Mouse (Mus musculus): ENCODE results near the gene S100a6. TPM values are rescaled to one million over a fixed set of nuclear protein-coding genes. Genes with fewer than 3 reads are reported as not detected.

S100a6 gene
- polyA plus RNA-seq, 1 experiment from 2014 or later = 28.5 TPM

GRCm38 (mm10) chr3:90587361-90588101, 25.2 kb upstream of the S100a6 start:
- no peaks in the 10 kb centered on the region for H3K4me1 ChIP-seq
- no peak overlapping the region for H3K27ac ChIP-seq (replicated peaks)
- WGBS = 89% methylated on average over 14 of the region's 14 CpGs
- H3K27me3 ChIP-seq = no peaks in the 10 kb centered on the region
- H3K4me2 ChIP-seq (replicated peaks) = no peak overlapping the region
- H3K9me3 ChIP-seq = no peaks in the 10 kb centered on the region
- ATAC-seq (ENCODE audit: low FRiP score, low read depth) = no peak
- H3K36me3 ChIP-seq = no peaks in the 10 kb centered on the region
- H3K9ac ChIP-seq (replicated peaks) = no peak overlapping the region
- no peak overlapping the region for H3K4me3 ChIP-seq

- Histone ChIP-seq H3K9ac (replicated peaks) (no peak overlapping the region), H3K4me3 (no peak overlapping the region), H3K4me2 (replicated peaks) (no peak overlapping the region), H3K27ac (replicated peaks) (no peak overlapping the region), H3K9me3 (no peaks in the 10 kb centered on the region), H3K27me3 (no peaks in the 10 kb centered on the region), H3K36me3 (no peaks in the 10 kb centered on the region), H3K4me1 (no peaks in the 10 kb centered on the region)
- 83% methylated on average over 6 of the region's 6 CpGs for WGBS
- no peak for ATAC-seq (ENCODE audit: low FRiP score, low read depth)
These were observed 23.3 kb upstream of the S100a6 start for GRCm38 (mm10) chr3:90589390-90589789.

GRCm38 (mm10) chr3:90589947-90590346, 22.7 kb upstream of the S100a6 start, which contains the start of gene S100a2:
Gene S100a2 (plus strand): TSS chr3:90590247.
- no peak for ATAC-seq (ENCODE audit: low FRiP score, low read depth)
- Histone ChIP-seq H3K9ac (replicated peaks) (no peak within 1 kb of the TSS), H3K4me2 (replicated peaks) (no peak within 1 kb of the TSS), H3K27me3 (no peaks in the 10 kb centered on the region), H3K27ac (replicated peaks) (no peak within 1 kb of the TSS), H3K36me3 (no peaks in the 10 kb centered on the region), H3K4me3 (no peak within 1 kb of the TSS), H3K4me1 (no peaks in the 10 kb centered on the region), H3K9me3 (no peaks in the 10 kb centered on the region)
- WGBS = 77% methylated on average over 8 of the region's 8 CpGs

GRCm38 (mm10) chr3:90594466-90594865, 18.2 kb upstream of the S100a6 start:
- no peak for ATAC-seq (ENCODE audit: low FRiP score, low read depth)
- H3K27me3 ChIP-seq = no peaks in the 10 kb centered on the region
- H3K9ac ChIP-seq (replicated peaks) = no peak overlapping the region
- WGBS = 91% methylated on average over 1 of the region's 1 CpGs
- no peak overlapping the region for H3K4me3 ChIP-seq
- H3K4me1 ChIP-seq = no peaks in the 10 kb centered on the region
- H3K27ac ChIP-seq (replicated peaks) = no peak overlapping the region
- H3K36me3 ChIP-seq = no peaks in the 10 kb centered on the region
- H3K4me2 ChIP-seq (replicated peaks) = no peak overlapping the region
- H3K9me3 ChIP-seq = no peaks in the 10 kb centered on the region

GRCm38 (mm10) chr3:90595556-90595955, 17.1 kb upstream of the S100a6 start:
- Histone ChIP-seq H3K36me3 (no peaks in the 10 kb centered on the region), H3K9me3 (no peaks in the 10 kb centered on the region), H3K4me1 (no peaks in the 10 kb centered on the region), H3K27ac (replicated peaks) (no peak overlapping the region), H3K4me3 (no peak overlapping the region), H3K4me2 (replicated peaks) (no peak overlapping the region), H3K27me3 (no peaks in the 10 kb centered on the region), H3K9ac (replicated peaks) (no peak overlapping the region)
- no peak for ATAC-seq (ENCODE audit: low FRiP score, low read depth)
- WGBS = 82% methylated on average over 5 of the region's 5 CpGs

- H3K36me3 ChIP-seq = no peaks in the 10 kb centered on the region
- no peak overlapping the region for H3K9ac ChIP-seq (replicated peaks)
- no peak overlapping the region for H3K4me3 ChIP-seq
- ATAC-seq (ENCODE audit: low FRiP score, low read depth) = no peak
- no peak overlapping the region for H3K4me2 ChIP-seq (replicated peaks)
- no peak overlapping the region for H3K27ac ChIP-seq (replicated peaks)
- no peaks in the 10 kb centered on the region for H3K9me3 ChIP-seq
- no peaks in the 10 kb centered on the region for H3K27me3 ChIP-seq
- H3K4me1 ChIP-seq = no peaks in the 10 kb centered on the region
- 91% methylated on average over 6 of the region's 6 CpGs for WGBS
These were observed 15.9 kb upstream of the S100a6 start for GRCm38 (mm10) chr3:90596810-90597209.

- Histone ChIP-seq H3K27me3 (no peaks in the 10 kb centered on the region), H3K9ac (replicated peaks) (no peak overlapping the region), H3K4me1 (no peaks in the 10 kb centered on the region), H3K36me3 (no peaks in the 10 kb centered on the region), H3K4me2 (replicated peaks) (no peak overlapping the region), H3K27ac (replicated peaks) (no peak overlapping the region), H3K4me3 (no peak overlapping the region), H3K9me3 (no peaks in the 10 kb centered on the region)
- 60% methylated on average over 6 of the region's 6 CpGs for WGBS
- ATAC-seq (ENCODE audit: low FRiP score, low read depth) = no peak
These were observed 14.9 kb upstream of the S100a6 start for GRCm38 (mm10) chr3:90597736-90598135.

- ATAC-seq (ENCODE audit: low FRiP score, low read depth) = no peak
- Histone ChIP-seq H3K4me1 (no peaks in the 10 kb centered on the region), H3K36me3 (no peaks in the 10 kb centered on the region), H3K27ac (replicated peaks) (no peak overlapping the region), H3K9me3 (no peaks in the 10 kb centered on the region), H3K9ac (replicated peaks) (no peak overlapping the region), H3K27me3 (no peaks in the 10 kb centered on the region), H3K4me3 (no peak overlapping the region), H3K4me2 (replicated peaks) (no peak overlapping the region)
- WGBS = 81% methylated on average over 4 of the region's 4 CpGs
These were observed 14.5 kb upstream of the S100a6 start for GRCm38 (mm10) chr3:90598212-90598611.

GRCm38 (mm10) chr3:90599401-90599800, 13.3 kb upstream of the S100a6 start:
- Histone ChIP-seq H3K27ac (replicated peaks) (no peak overlapping the region), H3K36me3 (no peaks in the 10 kb centered on the region), H3K9ac (replicated peaks) (no peak overlapping the region), H3K9me3 (no peaks in the 10 kb centered on the region), H3K4me3 (no peak overlapping the region), H3K4me2 (replicated peaks) (no peak overlapping the region), H3K4me1 (peaks cover under 1% of the 10 kb centered on the region; the same call in 1 of the 2 replicates), H3K27me3 (no peaks in the 10 kb centered on the region)
- 80% methylated on average over 3 of the region's 3 CpGs for WGBS
- ATAC-seq (ENCODE audit: low FRiP score, low read depth) = no peak

- no peak overlapping the region for H3K9ac ChIP-seq (replicated peaks)
- no peak for ATAC-seq (ENCODE audit: low FRiP score, low read depth)
- no peaks in the 10 kb centered on the region for H3K9me3 ChIP-seq
- H3K4me2 ChIP-seq (replicated peaks) = no peak overlapping the region
- H3K27ac ChIP-seq (replicated peaks) = no peak overlapping the region
- no peak overlapping the region for H3K4me3 ChIP-seq
- peaks cover 4% of the 10 kb centered on the region; the same call in 1 of the 2 replicates for H3K4me1 ChIP-seq
- H3K27me3 ChIP-seq = no peaks in the 10 kb centered on the region
- H3K36me3 ChIP-seq = no peaks in the 10 kb centered on the region
- WGBS = 87% methylated on average over 6 of the region's 6 CpGs
These were observed 12.6 kb upstream of the S100a6 start for GRCm38 (mm10) chr3:90600036-90600435.

GRCm38 (mm10) chr3:90600458-90601195, 12.1 kb upstream of the S100a6 start:
- ATAC-seq (ENCODE audit: low FRiP score, low read depth) = no peak
- H3K9ac ChIP-seq (replicated peaks) = no peak overlapping the region
- H3K36me3 ChIP-seq = no peaks in the 10 kb centered on the region
- H3K27ac ChIP-seq (replicated peaks) = no peak overlapping the region
- no peaks in the 10 kb centered on the region for H3K9me3 ChIP-seq
- peaks cover 4% of the 10 kb centered on the region; the same call in 1 of the 2 replicates for H3K4me1 ChIP-seq
- H3K4me2 ChIP-seq (replicated peaks) = no peak overlapping the region
- no peaks in the 10 kb centered on the region for H3K27me3 ChIP-seq
- H3K4me3 ChIP-seq = no peak overlapping the region
- WGBS = 77% methylated on average over 8 of the region's 8 CpGs

GRCm38 (mm10) chr3:90601486-90602110, 11.1 kb upstream of the S100a6 start, which contains the start of gene Gm42674:
Gene Gm42674 (plus strand): TSS chr3:90601904.
- Histone ChIP-seq H3K4me2 (replicated peaks) (no peak within 1 kb of the TSS), H3K9ac (replicated peaks) (no peak within 1 kb of the TSS), H3K27me3 (no peaks in the 10 kb centered on the region), H3K36me3 (no peaks in the 10 kb centered on the region), H3K9me3 (no peaks in the 10 kb centered on the region), H3K4me1 (peaks cover 4% of the 10 kb centered on the region; the same call in 1 of the 2 replicates), H3K4me3 (no peak within 1 kb of the TSS), H3K27ac (replicated peaks) (no peak within 1 kb of the TSS)
- no peak for ATAC-seq (ENCODE audit: low FRiP score, low read depth)
- WGBS = 87% methylated on average over 11 of the region's 11 CpGs

Measured in midbrain, embryonic 12.5 days (tissue).